Mouse (Mus musculus) heart, adult 18-20 months (tissue): ENCODE data around the gene Triobp. TPM values are rescaled to one million over a fixed set of nuclear protein-coding genes. Genes with fewer than 3 reads are reported as not detected.
A peak's percentile ranks its signal among the peaks of the same experiment; 100 is the strongest.

ENCODE experiments used
- DNase-seq, 2 experiments: peaks; one replicate each; pipeline ENCODE4 v3.0.0; 2021 to 2022; ENCODE audit warnings: mixed read lengths in 1 of 2
- total RNA-seq, 2 experiments: library from RNA; stranded (reverse); gene quantifications; 2 replicates each; pipeline ENCODE4 v1.2.3; 2021

Gene Triobp
- total RNA-seq, 2 experiments from 2014 or later: 25.5 to 30.2 TPM

GRCm38 (mm10) chr15:78926021-78926919, 21.3 kb upstream of the Triobp start, which contains the start of gene Lgals1:
Gene Lgals1 (plus strand): TSS chr15:78926725.
- DNase-seq: peak; percentile 94 to 95

DNA sequence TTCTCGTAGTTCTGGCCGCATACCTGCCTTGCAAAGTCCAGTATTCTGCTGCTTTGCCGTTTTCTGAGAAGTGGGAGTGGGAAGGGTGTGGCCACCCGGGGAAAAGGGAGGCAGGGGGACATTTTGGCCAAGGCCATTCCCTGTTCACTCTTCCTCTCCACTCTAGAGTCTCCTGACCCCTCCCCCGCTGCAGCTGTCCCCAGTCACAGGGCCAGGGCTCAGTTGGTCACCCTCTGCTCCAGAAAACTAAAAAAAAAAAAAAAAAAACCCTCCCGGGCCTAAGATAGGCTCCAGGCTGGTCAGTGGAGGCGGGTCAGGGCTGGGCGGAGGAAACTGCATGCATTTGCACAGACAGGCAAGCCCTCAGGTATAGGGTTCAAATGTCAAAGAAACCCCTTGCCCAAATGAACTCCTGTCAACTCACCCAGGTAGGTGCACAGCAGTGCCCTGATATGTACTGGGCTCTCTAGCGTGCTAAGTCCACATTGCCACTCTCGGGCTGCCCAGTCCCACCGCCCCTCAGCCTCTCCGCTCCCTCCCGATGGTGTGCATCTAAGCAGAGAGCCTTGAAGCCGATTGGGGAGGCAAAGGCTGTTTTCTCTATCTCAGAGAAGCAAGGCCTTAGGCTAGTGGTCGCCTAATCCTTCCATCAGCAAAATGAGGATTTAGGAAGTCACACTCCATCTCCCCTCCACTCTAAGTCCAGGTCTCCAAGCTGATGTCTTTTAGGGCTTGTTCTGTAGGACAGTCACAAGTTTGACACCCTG, 20.3 kb upstream of the Triobp start:
- DNase-seq: peak; percentile 59 to 64

- DNase-seq: peak; percentile 81 to 92
These were observed 19.6 kb upstream of the Triobp start for GRCm38 (mm10) chr15:78927788-78928457.

GRCm38 (mm10) chr15:78928539-78928938, 19.0 kb upstream of the Triobp start:
- DNase-seq: no peak

DNA sequence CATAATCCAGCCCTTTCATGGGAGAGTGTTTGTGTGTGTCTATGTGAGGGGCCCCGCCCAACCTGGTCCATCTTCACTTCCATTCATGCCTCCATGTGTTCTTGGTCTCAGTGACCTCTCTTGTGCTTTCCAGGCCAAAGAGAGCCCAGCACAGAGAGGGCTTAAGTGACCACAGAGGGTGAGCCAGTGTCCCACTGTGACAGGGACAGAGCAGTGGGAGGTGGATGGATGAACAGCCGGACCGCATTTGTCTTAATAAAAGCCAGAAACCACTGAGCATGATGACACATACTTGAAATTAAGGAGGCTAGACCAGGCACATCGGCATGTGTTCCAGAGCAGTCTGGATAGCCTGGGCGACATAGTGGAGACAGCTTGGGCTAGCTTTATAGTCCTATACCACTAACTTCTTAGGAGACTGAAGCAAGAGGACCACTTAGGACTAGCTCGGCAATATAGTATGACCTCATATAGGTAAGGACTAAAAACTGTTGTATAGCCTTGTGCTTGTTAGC, 17.3 kb upstream of the Triobp start:
- no peak for DNase-seq

GRCm38 (mm10) chr15:78930801-78931426, 16.6 kb upstream of the Triobp start:
- DNase-seq: no peak

DNA sequence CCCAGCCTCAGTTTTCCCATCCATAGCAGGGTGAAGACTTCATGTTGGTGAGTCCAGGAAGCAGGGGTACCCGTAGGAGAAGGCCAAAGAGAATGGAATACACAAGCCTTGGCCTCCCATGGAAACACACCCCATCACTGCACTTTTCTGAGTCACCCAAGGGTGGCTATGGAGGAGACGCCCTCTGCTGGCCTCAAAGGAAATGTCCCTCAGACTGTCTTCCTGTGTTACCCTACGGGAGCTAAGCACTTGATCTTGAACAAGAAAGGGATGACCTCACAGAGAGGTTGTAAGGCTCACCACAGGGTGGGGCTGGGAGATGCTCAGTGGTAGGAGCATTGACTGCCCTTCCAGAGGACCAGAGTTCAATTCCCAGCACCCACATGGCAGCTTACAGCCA, 15.9 kb upstream of the Triobp start:
- peak; percentile 64 to 69 for DNase-seq

DNA sequence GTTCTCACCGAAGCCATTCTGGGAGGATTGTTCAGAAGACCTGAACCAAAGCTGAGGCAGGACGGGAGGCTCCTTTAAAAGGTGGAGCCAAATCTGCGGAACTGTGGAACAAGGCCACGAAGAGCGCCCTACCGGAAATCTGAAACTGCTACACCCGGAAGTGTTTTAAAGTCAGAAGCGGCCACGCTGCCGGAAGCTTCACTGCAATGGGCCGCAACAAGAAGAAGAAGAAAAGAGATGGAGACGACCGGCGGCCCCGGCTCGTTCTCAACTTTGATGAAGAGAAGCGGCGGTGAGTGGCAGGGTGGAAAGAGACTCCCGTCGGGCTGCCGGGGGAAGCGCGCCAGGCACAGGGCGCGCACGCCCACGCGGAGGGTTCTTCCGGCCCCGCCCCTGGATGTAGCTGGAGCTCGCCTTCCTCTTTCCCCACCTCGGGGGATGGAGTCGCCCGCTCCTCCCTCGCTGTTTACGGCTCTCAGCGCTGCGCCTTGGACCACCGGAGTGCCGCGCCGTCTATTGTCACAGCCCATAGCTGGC, 12.7 kb upstream of the Triobp start, which contains the start of gene Nol12:
Gene Nol12 (plus strand): TSS at position 150 of the 537 bp plus-strand sequence.
- peak; percentile 91 to 92 for DNase-seq

GRCm38 (mm10) chr15:78936403-78936802, 11.1 kb upstream of the Triobp start:
- DNase-seq: no peak

- DNase-seq: no peak
These were observed 10.2 kb upstream of the Triobp start for GRCm38 (mm10) chr15:78937311-78937710.

DNA sequence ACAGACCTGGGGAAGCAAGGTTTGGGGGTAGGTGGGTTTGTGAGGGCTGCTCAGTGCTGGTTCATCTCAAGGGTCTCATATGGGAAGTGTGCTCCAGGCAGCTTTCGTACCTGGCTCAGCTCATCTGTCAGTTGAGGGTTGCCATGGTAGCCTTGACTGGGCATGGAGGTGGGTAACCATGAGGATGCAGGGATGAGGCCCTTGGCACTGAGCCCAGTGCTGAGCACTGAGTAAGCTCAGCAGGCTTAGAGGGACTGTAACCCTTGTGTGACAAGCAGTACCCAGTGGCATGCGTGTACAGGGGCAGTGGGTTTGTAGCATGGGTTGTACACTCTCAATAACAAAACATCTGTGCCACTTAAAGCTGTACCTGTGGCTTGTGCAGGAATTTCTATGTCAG, 9.6 kb upstream of the Triobp start:
- no peak for DNase-seq

GRCm38 (mm10) chr15:78940325-78940724, 7.2 kb upstream of the Triobp start:
- DNase-seq: no peak

DNA sequence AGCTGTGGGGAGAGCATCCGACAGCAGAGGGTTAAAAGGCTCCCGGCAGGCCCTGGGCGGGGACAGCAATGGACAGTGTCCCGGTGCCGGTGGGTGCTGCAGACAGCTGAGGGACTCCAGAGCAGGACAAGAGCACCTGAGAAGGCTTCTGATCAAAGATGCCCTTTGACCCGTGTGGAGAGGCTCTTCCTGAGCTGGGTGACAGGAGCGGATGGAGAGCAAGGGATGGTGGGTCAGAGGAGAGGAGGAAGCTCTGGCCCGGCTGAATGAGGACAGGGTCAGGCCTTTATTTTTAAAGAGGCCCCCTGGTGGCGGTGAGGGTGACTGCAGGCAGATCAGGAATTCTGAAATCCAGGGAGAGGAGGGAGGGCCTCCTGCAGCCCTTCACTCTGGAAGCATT, 4.9 kb upstream of the Triobp start:
- peak; percentile 81 to 93 for DNase-seq

DNA sequence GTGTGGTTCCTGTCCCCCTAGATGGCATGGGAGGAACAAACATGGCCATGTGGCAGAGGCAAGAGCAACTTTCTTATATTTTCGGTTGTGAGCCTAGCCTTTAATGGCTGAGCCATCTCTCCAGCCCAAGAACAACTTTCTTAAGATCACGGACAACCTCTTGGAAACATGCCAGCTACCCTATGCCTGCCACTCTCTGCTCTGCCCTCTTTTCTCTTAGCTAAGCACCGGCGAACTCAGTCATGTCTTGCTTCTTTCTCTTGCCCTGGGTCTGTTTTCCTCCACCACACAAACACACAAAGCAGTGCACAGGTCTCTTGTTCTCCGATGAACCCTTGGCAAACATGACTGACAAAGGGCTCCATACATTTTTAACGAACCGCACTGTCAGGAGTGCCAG, 1.3 kb upstream of the Triobp start:
- no peak for DNase-seq

DNA sequence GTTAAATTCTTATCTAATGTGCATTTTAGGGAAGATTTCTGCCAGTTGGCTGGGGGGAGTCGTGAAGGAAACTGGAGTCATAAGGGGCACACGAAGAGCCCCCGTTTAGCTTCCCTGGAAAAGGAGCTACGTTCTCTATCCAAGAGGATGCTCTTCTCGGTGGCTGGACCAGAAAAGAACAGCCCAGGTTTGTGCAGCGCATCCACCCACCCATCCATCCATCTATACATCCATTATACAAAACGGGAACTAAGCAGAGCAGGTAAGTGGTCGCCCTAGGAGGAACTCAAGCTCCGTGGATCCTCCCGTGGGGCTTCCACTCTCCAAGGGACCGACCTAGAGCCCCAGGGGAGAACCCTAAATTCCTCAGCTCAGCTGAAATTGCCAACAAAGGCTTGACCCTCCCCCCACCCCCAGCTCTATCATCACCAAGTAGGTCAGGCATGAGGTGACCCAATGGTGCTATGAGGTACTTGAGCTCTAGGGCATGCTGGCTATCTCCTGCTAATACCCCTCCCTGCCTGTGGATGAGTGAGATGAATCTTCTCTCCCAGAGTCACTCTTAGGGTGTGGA, 715 bp downstream of the Triobp start:
- no peak for DNase-seq

DNA sequence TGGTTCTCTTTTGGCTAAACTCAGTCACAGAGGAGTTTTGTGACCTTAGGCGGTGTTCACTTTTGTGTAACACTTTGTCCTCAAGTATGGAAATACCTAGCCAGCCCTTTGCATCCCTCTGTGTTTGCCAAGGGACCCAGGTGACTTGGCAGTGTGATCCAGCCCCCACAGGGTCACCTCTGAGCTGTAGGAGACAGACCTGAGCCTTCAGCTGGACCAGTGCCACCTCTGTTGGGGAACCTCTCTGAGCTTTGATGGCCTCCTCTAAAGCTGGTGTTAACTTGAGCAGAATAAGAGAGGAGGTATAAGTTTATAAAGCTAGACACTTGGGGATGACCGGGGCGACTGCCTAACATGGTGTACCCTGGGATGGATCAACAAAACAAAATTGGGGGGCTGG, 1.4 kb downstream of the Triobp start:
- DNase-seq: no peak

DNA sequence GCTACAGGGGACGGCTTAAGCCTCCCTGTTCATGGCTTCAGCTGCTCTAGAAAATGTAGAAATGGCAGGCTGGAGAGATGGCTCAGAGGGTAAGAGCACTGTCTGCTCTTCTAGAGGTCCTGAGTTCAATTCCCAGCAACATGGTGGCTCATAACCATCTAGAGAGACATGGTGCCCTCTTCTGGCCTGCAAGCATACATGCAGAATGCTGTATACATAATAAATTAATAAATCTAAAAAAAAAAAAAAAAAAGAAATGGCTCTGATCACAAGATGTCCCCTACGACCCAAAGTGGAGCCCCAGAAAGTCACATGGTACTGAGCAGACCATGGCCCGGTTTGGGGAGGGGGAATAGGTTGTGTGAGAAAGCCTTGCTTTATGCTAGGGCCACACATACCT, 8.1 kb downstream of the Triobp start:
- DNase-seq: no peak

- peak in 1 of 2 experiments; percentile 38 for DNase-seq
These were observed 8.8 kb downstream of the Triobp start for GRCm38 (mm10) chr15:78956351-78956750.

GRCm38 (mm10) chr15:78957021-78957420, 9.5 kb downstream of the Triobp start:
- DNase-seq: no peak

- no peak for DNase-seq
These were observed 12.0 kb downstream of the Triobp start for GRCm38 (mm10) chr15:78959537-78959936.

- peak; percentile 76 to 84 for DNase-seq
These were observed 12.6 kb downstream of the Triobp start for GRCm38 (mm10) chr15:78960088-78960487.
